Mouse (Mus musculus) midbrain, embryonic 12.5 days (tissue): Measurements from ENCODE around the gene Ptrhd1. TPM values are rescaled to one million over a fixed set of nuclear protein-coding genes. Genes with fewer than 3 reads are reported as not detected.

Experiments
- ATAC-seq: fragments of 200-750 bp; cut with Nextera tagmentation; 2 replicates; pipeline ENCODE4 v1.8.0; 2017; ENCODE audit warnings: low read depth, moderate TSS enrichment, moderate library complexity; ENCODE audit not compliant: low FRiP score
- H3K27ac ChIP-seq: fragments of 300-500 bp; sonication (generic); replicated peaks from 2 replicates; pipeline ENCODE4 v1.5.1; 2016; ENCODE audit warnings: mild to moderate bottlenecking
- H3K27me3 ChIP-seq: fragments of 300-500 bp; sonication (generic); 2 replicates; pipeline ENCODE4 v1.6.1; 2016; ENCODE audit warnings: mild to moderate bottlenecking
- H3K36me3 ChIP-seq: fragments of 300-500 bp; sonication (generic); 2 replicates; pipeline ENCODE4 v1.6.1; 2016
- H3K4me1 ChIP-seq: fragments of 300-500 bp; sonication (generic); 2 replicates; pipeline ENCODE4 v1.6.1; 2016
- H3K4me2 ChIP-seq: fragments of 300-500 bp; sonication (generic); replicated peaks from 2 replicates; pipeline ENCODE4 v1.6.1; 2016; ENCODE audit warnings: mild to moderate bottlenecking, moderate library complexity
- H3K4me3 ChIP-seq: fragments of 300-500 bp; sonication (generic); 2 replicates; pipeline ENCODE4 v1.5.1; 2016; ENCODE audit warnings: mild to moderate bottlenecking
- H3K9ac ChIP-seq: fragments of 300-500 bp; sonication (generic); replicated peaks from 2 replicates; pipeline ENCODE4 v1.6.1; 2016; ENCODE audit warnings: mild to moderate bottlenecking, moderate library complexity
- H3K9me3 ChIP-seq: fragments of 300-500 bp; sonication (generic); 2 replicates; pipeline ENCODE4 v1.6.1; 2016; ENCODE audit warnings: mild to moderate bottlenecking
- WGBS: fragments of 180-500 bp; shearing (Covaris S2); methylation state at CpG from one replicate; pipeline ENCODE4 v1.1.7; 2016; 5-methylcytosine and 5-hydroxymethylcytosine counted together
- polyA plus RNA-seq: library from polyadenylated mRNA; unstranded; fragments of >200 nt; fragmentation: Nextera tagmentation; extraction: Ambion mirVana; gene quantifications from 2 replicates; pipeline ENCODE4 v1.2.1, GENCODE M21; 2016

Gene Ptrhd1
- polyA plus RNA-seq, 1 experiment from 2014 or later, result 5.9 TPM

- no peaks in the 10 kb centered on the region for H3K9me3 ChIP-seq
- no peak overlapping the region for H3K9ac ChIP-seq
- H3K4me1 ChIP-seq, result no peaks in the 10 kb centered on the region
- no peaks in the 10 kb centered on the region for H3K27me3 ChIP-seq
- peaks cover 19% of the 10 kb centered on the region for H3K36me3 ChIP-seq
- H3K27ac ChIP-seq, result no peak overlapping the region
- ATAC-seq, result no peak
- 92% methylated on average over 16 of the region's 16 CpGs for WGBS
- no peak overlapping the region for H3K4me3 ChIP-seq
- no peak overlapping the region for H3K4me2 ChIP-seq
Measured at GRCm38 (mm10) chr12:4252742-4253655, 19.2 kb downstream of the Ptrhd1 start.

GRCm38 (mm10) chr12:4267765-4268164, 33.9 kb downstream of the Ptrhd1 start:
- WGBS, result 95% methylated on average over 4 of the region's 4 CpGs

DNA sequence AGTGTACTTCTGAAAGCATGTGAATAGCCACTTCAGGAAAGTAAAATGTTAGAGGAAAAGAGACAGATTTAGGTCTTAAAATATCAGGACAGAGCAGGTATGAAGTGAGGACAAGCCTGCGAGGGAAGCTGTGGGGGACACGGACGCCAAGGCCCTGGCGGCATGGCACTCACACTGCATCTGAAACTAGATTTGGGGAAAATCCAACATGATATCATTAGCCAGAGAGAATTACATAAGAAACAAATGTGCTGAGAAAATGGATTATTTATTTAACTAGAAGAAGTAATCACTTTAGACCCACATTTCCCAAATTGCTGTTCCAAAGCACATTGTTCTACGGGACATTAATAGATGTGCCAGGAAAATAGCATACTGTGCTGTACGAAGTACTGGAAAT, 37.3 kb downstream of the Ptrhd1 start:
- H3K9ac ChIP-seq, result no peak overlapping the region
- no peak overlapping the region for H3K4me2 ChIP-seq
- H3K27me3 ChIP-seq, result no peaks in the 10 kb centered on the region
- no peak overlapping the region for H3K27ac ChIP-seq
- 96% methylated on average over 6 of the region's 6 CpGs for WGBS
- peaks cover 58% of the 10 kb centered on the region for H3K36me3 ChIP-seq
- ATAC-seq, result no peak
- 0 out of 2 replicates have a peak, but pooled peaks cover 4% of the 10 kb centered on the region for H3K9me3 ChIP-seq
- H3K4me3 ChIP-seq, result no peak overlapping the region
- H3K4me1 ChIP-seq, result no peaks in the 10 kb centered on the region

More at GRCm38 (mm10) chr12:4267765-4268164, 33.9 kb downstream of the Ptrhd1 start:
- Histone ChIP-seq H3K9me3 (0 out of 2 replicates have a peak, but pooled peaks cover 4% of the 10 kb centered on the region), H3K4me3 (no peak overlapping the region), H3K27me3 (no peaks in the 10 kb centered on the region), H3K9ac (no peak overlapping the region), H3K4me1 (no peaks in the 10 kb centered on the region), H3K36me3 (peaks cover 40% of the 10 kb centered on the region), H3K4me2 (no peak overlapping the region), H3K27ac (no peak overlapping the region)
- ATAC-seq, result no peak

GRCm38 (mm10) chr12:4278978-4279755, 45.3 kb downstream of the Ptrhd1 start:
- 85% methylated on average over 3 of the region's 3 CpGs for WGBS
- no peak overlapping the region for H3K4me3 ChIP-seq
- no peak for ATAC-seq

GRCm38 (mm10) chr12:4279878-4280277, 46.1 kb downstream of the Ptrhd1 start:
- Histone ChIP-seq H3K27me3 (no peaks in the 10 kb centered on the region), H3K36me3 (peaks cover 9% of the 10 kb centered on the region), H3K4me2 (no peak overlapping the region), H3K9ac (no peak overlapping the region), H3K27ac (no peak overlapping the region), H3K4me1 (no peaks in the 10 kb centered on the region), H3K9me3 (no peaks in the 10 kb centered on the region), H3K4me3 (no peak overlapping the region)
- WGBS, result 87% methylated on average over 3 of the region's 3 CpGs
- no peak for ATAC-seq

More at GRCm38 (mm10) chr12:4278978-4279755, 45.3 kb downstream of the Ptrhd1 start:
- Histone ChIP-seq H3K4me1 (no peaks in the 10 kb centered on the region), H3K27ac (no peak overlapping the region), H3K9me3 (no peaks in the 10 kb centered on the region), H3K27me3 (no peaks in the 10 kb centered on the region), H3K36me3 (peaks cover 15% of the 10 kb centered on the region), H3K9ac (no peak overlapping the region), H3K4me2 (no peak overlapping the region)

DNA sequence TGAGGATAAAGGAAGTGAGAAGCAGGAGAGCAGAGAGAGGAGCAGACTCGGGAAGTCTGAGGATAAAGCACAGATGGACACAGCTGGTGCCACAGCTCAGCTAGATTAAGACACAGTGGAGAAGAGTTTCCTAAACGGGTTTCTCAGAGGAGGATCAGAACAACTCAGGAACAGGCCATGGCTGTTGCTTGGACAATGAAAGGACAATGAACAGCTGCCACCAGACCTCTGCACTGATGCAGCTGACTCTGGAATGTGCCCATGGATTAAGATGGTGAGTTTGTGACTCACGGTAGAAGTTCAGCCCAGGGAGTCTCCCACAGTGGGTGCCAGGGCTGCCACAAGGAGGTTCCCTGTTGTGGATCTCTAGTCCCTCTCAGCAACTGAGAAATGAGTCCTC, 51.4 kb downstream of the Ptrhd1 start:
- WGBS, result 22% methylated on average over 3 of the region's 3 CpGs
- Histone ChIP-seq H3K4me1 (no peaks in the 10 kb centered on the region), H3K4me3 (no peak overlapping the region), H3K9ac (no peak overlapping the region), H3K4me2 (no peak overlapping the region), H3K9me3 (no peaks in the 10 kb centered on the region), H3K36me3 (0 out of 2 replicates have a peak, but pooled peaks cover 4% of the 10 kb centered on the region), H3K27me3 (no peaks in the 10 kb centered on the region), H3K27ac (no peak overlapping the region)
- ATAC-seq, result no peak

Other genes starting within 250 kb of the Ptrhd1 start
- gene Efr3b, start 195.1 kb upstream of the Ptrhd1 start, polyA plus RNA-seq, result 32.0 and 34.3 TPM in 2 replicates
- 14.0 and 14.2 TPM in 2 replicates for gene Dnajc27, start 151.4 kb upstream of the Ptrhd1 start, polyA plus RNA-seq
- gene Adcy3, start 100.9 kb upstream of the Ptrhd1 start, polyA plus RNA-seq, result 6.8 and 7.2 TPM in 2 replicates
- 16.9 and 18.6 TPM in 2 replicates for gene Cenpo, start 267 bp downstream of the Ptrhd1 start, polyA plus RNA-seq
- 6.8 and 7.1 TPM in 2 replicates for gene Ncoa1, start 243.2 kb downstream of the Ptrhd1 start, polyA plus RNA-seq